Mouse (Mus musculus): Measurements from ENCODE around the gene Aldh18a1.
"Not testable (repeated sequence)": the region's sequence is repeated elsewhere in the genome, so short reads cannot be mapped to it uniquely, and the experiment has no call there.

The Aldh18a1 gene

GRCm38 (mm10) chr19:40588293-40588654, at the start of gene Aldh18a1:
Gene Aldh18a1 (minus strand): TSS chr19:40588463.
- DNase-seq (ENCODE audit: low read depth, low spot score) = peak; percentile 97

DNA sequence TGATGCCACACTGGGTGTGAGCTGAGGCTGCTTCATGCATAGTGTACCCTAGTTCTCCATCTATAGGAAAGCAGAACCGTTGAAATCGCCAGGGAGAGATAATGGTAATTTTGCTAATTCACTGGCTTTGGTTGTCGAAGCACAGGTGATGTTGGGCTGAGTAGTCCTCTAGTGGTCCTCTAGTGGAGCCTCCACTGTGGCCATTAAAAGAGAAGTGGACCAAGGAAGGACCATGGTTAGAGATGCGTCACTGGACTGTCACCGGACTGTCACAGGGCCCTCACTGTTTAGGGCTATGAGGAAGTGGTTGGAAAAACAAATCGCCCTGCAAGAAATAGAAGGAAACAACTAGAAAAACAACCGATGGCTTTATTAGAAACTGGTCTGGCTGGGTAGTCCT, 49.3 kb upstream of the Aldh18a1 start:
- DNase-seq (ENCODE audit: low read depth, low spot score) = no peak

DNA sequence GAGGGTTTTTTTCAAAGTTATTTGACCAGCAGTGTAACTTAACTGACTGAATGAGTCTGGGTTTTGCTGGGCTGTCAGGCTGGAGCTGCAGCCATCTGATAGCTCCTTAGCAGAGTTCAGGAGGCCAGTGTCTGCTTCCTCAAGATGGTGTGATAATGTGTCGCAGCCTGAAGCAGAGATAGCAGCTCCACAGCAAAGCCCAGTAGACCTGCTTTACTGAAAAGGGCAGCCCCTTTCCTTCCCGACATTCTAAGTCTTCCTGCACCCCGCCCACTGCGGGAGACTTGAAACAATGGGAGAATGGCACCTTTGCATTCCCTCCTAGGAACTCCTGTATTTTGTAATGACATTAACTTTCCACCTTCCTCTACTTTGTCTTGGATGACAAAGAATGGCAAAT, 48.8 kb upstream of the Aldh18a1 start:
- DNase-seq (ENCODE audit: low read depth, low spot score) = peak; percentile 44

GRCm38 (mm10) chr19:40633144-40633543, 44.9 kb upstream of the Aldh18a1 start:
- peak; percentile 28 for DNase-seq (ENCODE audit: low read depth, low spot score)

- no peak for DNase-seq (ENCODE audit: low read depth, low spot score)
Measured at GRCm38 (mm10) chr19:40632668-40633067, 44.4 kb upstream of the Aldh18a1 start.

- DNase-seq (ENCODE audit: low read depth, low spot score) = no peak
Measured at GRCm38 (mm10) chr19:40632193-40632592, 43.9 kb upstream of the Aldh18a1 start.

- no peak for DNase-seq (ENCODE audit: low read depth, low spot score)
Measured at GRCm38 (mm10) chr19:40630606-40631005, 42.3 kb upstream of the Aldh18a1 start.

DNA sequence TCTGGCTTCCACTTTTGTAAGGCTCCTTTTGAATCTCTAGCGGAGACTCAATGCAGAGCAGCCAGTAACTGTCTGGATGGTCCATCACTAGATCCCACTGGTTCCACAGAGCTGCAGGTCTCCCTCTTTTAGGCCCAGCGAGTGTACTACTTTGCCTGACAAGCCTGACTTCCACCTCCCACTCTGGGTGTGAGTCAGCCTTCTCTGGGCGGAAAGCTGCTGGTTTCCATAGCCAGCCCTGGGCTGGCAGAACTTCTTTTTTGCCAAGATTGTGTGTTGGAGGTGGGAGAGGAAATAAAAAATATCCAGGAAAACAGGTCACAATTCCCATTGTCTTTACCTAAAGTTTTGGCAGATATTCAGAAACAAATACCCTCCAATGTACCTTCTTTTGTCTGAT, 41.8 kb upstream of the Aldh18a1 start:
- no peak for DNase-seq (ENCODE audit: low read depth, low spot score)

DNA sequence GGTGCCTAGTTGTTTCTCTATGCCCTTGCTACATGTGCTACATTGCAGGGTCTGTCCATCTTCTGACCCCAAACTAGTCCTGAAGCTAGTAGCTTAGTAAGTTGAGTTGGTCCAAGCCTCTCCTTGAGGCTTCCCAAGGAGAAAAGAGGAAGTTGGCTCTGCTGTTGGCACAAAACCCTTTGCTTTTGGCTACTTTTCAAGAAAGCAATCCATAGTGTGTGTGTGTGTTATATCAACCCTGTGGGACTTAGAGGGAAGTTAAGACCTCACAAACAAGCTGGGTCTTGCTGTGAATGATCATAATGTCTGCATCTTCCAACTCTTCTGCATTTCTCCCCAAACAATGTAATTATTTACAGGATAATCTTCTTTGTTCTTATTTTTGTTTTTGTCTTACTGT, 40.7 kb upstream of the Aldh18a1 start:
- no peak for DNase-seq (ENCODE audit: low read depth, low spot score)

- DNase-seq (ENCODE audit: low read depth, low spot score) = no peak
Measured at GRCm38 (mm10) chr19:40625935-40626334, 37.7 kb upstream of the Aldh18a1 start.

DNA sequence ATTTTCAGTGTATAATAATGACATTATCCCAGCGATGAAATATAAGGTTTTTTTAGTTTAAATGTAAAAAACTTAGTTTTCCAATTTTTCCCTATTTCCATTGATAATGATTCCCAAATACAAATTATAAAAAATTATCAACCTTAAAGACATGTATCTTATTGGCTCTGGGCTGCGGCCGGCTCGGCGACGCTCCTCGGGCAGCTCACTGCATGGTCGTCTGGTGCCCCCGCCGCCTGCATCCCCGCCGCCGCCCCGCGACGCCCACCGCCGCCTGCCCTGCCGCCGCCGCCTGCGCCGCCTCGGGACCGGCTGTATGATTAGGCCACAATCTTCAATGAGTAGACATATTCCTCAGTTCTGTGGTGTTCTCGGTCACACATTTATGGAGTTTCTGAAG, 33.4 kb upstream of the Aldh18a1 start:
- not testable (repeated sequence) for DNase-seq (ENCODE audit: low read depth, low spot score)

GRCm38 (mm10) chr19:40616021-40616420, 27.8 kb upstream of the Aldh18a1 start:
- no peak for DNase-seq (ENCODE audit: low read depth, low spot score)

GRCm38 (mm10) chr19:40614811-40615210, 26.5 kb upstream of the Aldh18a1 start:
- no peak for DNase-seq (ENCODE audit: low read depth, low spot score)

GRCm38 (mm10) chr19:40611830-40612506, 23.7 kb upstream of the Aldh18a1 start, which contains the start of the genes Tctn3 and Entpd1:
Gene Tctn3 (minus strand): TSS chr19:40612233.
Gene Entpd1 (plus strand): TSS chr19:40612366.
- peak; percentile 99 for DNase-seq (ENCODE audit: low read depth, low spot score)

DNA sequence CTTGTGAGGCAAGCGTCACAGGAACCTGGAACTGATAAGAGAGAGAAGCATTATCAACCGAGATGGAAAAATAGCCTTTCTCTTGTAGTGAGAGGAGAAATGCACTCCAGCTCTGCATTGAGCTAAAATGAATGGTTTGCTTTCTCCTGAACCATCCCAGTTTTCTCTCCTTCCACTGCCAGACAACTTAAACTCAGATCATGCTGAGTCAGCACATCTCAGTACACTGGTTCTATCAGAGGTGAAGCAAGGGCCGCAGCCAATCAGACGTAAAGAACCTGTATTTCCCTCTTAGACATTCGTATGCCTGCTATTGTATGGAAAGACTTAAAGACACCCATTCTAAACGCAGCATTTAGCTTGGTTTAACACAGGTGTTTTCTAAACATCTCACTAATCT, 19.4 kb upstream of the Aldh18a1 start:
- no peak for DNase-seq (ENCODE audit: low read depth, low spot score)

DNA sequence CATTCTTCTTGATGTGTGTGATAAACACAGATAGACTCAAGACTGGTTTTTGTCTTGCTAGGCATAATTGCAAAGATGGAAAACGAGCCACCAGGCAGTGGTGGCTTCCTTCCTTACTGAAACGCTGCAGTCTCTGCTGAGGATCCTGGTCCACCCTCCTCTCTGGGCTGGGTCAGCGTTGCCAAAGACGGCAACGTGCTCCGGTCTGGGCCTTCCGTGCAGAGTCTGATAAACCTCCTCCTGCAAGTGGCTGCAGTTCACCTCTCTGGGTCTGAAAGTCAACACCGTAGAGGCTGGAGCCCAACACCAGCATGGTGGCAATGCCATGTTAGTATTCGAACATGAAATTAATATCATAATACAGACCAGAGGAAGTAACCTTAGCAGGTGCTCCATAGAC, 16.9 kb upstream of the Aldh18a1 start:
- DNase-seq (ENCODE audit: low read depth, low spot score) = no peak

DNA sequence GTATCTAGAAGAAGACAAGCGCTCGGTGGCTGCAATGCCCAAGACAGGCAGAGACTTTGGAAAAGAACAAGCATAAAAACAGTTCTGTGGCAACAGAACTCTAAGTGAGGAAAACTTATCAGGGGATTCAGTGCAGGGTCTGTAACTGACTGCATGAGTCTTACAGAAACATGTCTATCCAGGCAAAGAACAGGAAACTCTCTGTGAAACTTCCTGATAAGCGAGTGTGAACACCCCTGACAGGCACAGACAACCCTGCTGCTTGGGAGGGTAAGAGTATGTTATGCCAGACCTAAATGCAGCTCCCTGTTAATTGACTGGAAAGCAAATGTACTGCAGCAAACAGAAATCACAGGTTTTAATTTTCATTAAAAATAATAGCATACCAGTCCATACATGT, 13.6 kb upstream of the Aldh18a1 start:
- no peak for DNase-seq (ENCODE audit: low read depth, low spot score)

GRCm38 (mm10) chr19:40600846-40601245, 12.6 kb upstream of the Aldh18a1 start:
- DNase-seq (ENCODE audit: low read depth, low spot score) = not testable (repeated sequence)

DNA sequence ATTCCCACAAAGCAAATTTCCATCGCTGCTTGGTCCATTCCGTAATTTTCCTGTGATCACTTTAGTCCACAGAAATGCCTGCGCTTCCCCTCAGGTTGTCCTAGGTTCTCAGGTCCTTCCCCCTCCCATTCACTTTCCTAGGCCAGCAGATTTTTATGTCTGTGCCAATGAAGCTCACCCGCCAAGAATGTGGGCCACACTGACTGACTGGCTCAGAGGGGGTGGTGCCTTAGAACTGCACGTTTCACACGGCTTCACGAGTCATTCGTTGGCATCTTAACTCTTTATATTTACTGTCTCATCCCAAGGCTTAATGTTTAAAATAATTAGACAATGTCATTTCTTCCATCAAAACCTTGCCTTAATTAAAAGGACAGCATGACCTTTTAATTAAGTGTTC, 7.6 kb upstream of the Aldh18a1 start:
- no peak for DNase-seq (ENCODE audit: low read depth, low spot score)

- DNase-seq (ENCODE audit: low read depth, low spot score) = no peak
Measured at GRCm38 (mm10) chr19:40595231-40595630, 7.0 kb upstream of the Aldh18a1 start.

- no peak for DNase-seq (ENCODE audit: low read depth, low spot score)
Measured at GRCm38 (mm10) chr19:40589530-40589880, 1.2 kb upstream of the Aldh18a1 start.

DNA sequence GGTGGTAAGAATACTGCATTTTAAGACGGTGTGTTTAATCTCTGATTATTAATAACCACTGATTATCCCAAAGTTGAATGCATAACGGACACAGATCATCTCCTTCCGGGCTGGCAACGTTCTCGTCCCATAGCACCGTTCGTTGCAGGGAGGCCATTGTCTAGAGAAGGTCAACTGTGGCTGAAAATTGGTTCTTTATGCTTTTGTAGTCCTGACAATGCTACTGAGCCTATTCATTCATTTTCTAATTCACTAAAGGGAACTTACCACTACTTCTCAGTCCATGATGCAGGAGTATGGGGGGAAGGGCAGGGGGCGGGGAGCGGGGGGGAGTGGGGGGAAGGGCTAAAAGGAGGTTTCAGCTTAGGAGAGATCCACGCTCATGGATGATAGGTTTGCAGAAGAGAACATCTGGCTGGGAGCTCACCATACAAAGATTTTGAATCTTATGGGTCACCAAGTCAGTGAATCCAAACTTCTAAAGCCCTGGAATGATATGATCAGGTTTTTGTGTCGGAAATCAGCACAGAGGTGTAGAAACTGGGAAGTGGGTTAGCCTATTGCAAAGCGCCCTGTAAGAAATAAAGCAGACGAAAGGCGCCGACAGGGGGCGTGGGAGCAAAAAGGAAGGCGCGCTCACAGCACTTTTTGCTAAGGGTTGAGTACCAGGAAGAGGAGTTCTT, 725 bp upstream of the Aldh18a1 start:
- peak; percentile 93 for DNase-seq (ENCODE audit: low read depth, low spot score)

All from ZHBTc4 (cell line).